Mouse (Mus musculus) midbrain, postnatal 0 days (tissue): ENCODE data around the gene Ess2. TPM values are rescaled to one million over a fixed set of nuclear protein-coding genes. Genes with fewer than 3 reads are reported as not detected.
A peak's percentile ranks its signal among the peaks of the same experiment; 100 is the strongest.

Experiments used
- ATAC-seq: fragments of 200-750 bp; cut with Nextera tagmentation; 2 replicates; pipeline ENCODE4 v1.8.0; 2017; ENCODE audit warnings: moderate number of reproducible peaks, mild to moderate bottlenecking, moderate TSS enrichment, moderate library complexity; ENCODE audit not compliant: low FRiP score
- DNase-seq: peaks from one replicate; pipeline ENCODE4 v3.0.0-alpha.2; 2015; ENCODE audit warnings: low spot score
- H3K27ac ChIP-seq: fragments of 300-500 bp; sonication (generic); 2 replicates; pipeline ENCODE4 v1.5.1; 2014; ENCODE audit warnings: low read depth, mild to moderate bottlenecking, low read length, mixed read lengths
- H3K27me3 ChIP-seq: fragments of 300-500 bp; sonication (generic); 2 replicates; pipeline ENCODE4 v1.6.1; 2014; ENCODE audit warnings: low read length, control low read depth, mixed read lengths; ENCODE audit not compliant: insufficient read depth
- H3K36me3 ChIP-seq: fragments of 300-500 bp; sonication (generic); 2 replicates; pipeline ENCODE4 v1.6.1; 2014; ENCODE audit warnings: low read length, control low read depth, mixed read lengths; ENCODE audit not compliant: insufficient read depth
- H3K4me1 ChIP-seq: fragments of 300-500 bp; sonication (generic); 2 replicates; pipeline ENCODE4 v1.6.1; 2014; ENCODE audit warnings: mild to moderate bottlenecking, control low read depth, antibody characterized with exemption, low read length, mixed read lengths; ENCODE audit not compliant: insufficient read depth
- H3K4me2 ChIP-seq: fragments of 300-500 bp; sonication (generic); 2 replicates; pipeline ENCODE4 v1.6.1; 2014; ENCODE audit warnings: low read depth, mild to moderate bottlenecking, low read length, mixed read lengths; ENCODE audit not compliant: poor library complexity, severe bottlenecking
- H3K4me3 ChIP-seq: fragments of 300-500 bp; sonication (generic); 2 replicates; pipeline ENCODE4 v1.5.1; 2014; ENCODE audit warnings: low read depth, mild to moderate bottlenecking, low read length, moderate library complexity
- H3K9ac ChIP-seq: fragments of 300-500 bp; sonication (generic); replicated peaks from 2 replicates; pipeline ENCODE4 v1.6.1; 2014; ENCODE audit warnings: mild to moderate bottlenecking, low read length, moderate library complexity, mixed read lengths; ENCODE audit not compliant: poor library complexity, severe bottlenecking
- H3K9me3 ChIP-seq: fragments of 300-500 bp; sonication (generic); 2 replicates; pipeline ENCODE4 v1.6.1; 2016; ENCODE audit warnings: low read length, control low read depth
- CTCF ChIP-seq: IDR thresholded peaks from 2 replicates; pipeline ENCODE4 v1.5.1; 2016; ENCODE audit warnings: antibody characterized with exemption, mild to moderate bottlenecking
- WGBS: fragments of 180-500 bp; shearing (Covaris S2); extraction: QIAGEN DNeasy Blood & Tissue Kit; methylation state at CpG from one replicate; pipeline ENCODE4 v1.1.7; 2014; 5-methylcytosine and 5-hydroxymethylcytosine counted together
- polyA plus RNA-seq: library from polyadenylated mRNA; unstranded; fragments of >200 nt; fragmentation: Nextera tagmentation; extraction: Ambion mirVana; gene quantifications from 2 replicates; pipeline ENCODE4 v1.2.1, GENCODE M21; 2015
- total RNA-seq: library from RNA; depleted of rRNA; stranded (reverse); fragments of >200 nt; gene quantifications from 2 replicates; pipeline ENCODE4 v1.2.3, GENCODE M21; 2014

Ess2 gene
- total and polyA plus RNA-seq, 2 experiments from 2014 or later, result 40.4 to 41.3 TPM

DNA sequence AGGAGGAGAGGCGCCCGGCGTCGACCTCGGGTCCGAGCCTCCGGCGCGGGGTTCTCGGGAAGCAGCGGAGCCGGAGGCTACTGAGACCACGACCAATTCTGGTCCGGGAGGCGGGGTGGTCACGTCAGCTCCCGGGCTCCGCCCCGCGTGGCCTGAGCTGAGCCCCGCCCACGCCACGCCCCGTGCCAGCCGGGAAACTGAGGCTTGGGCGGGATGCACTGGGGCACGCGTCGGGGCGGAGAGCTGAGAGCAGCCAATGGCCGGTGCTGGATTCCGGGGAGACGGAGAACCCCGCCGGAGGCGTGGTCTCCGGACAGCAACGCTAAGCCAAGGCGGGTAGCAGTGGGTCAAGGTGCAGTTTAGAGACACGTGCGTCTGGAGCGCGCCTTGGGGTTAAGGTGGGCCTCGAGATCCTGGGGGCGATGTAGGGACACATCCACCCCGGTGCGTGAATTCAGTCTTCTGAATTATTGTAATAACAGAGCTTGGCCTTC is 17.0 kb upstream of the Ess2 start, which contains the start of gene Slc25a1:
TSS of gene Slc25a1 (minus strand) at position 133 of the 494 bp plus-strand sequence.
- no peak for TF ChIP-seq CTCF
- Histone ChIP-seq H3K4me3 (peak within 1 kb of the TSS; percentile 87), H3K27ac (peak within 1 kb of the TSS; percentile 89), H3K4me1 (peaks cover 9% of the 10 kb centered on the region; the same call in 1 of the 2 replicates), H3K9me3 (no peaks in the 10 kb centered on the region), H3K4me2 (peak within 1 kb of the TSS; percentile 93), H3K9ac (peak within 1 kb of the TSS; percentile 92), H3K36me3 (peaks cover 19% of the 10 kb centered on the region), H3K27me3 (no peaks in the 10 kb centered on the region)
- ATAC-seq, result peak; percentile 77
- DNase-seq, result peak; percentile 73
- 1% methylated on average over 47 of the region's 47 CpGs for WGBS

DNA sequence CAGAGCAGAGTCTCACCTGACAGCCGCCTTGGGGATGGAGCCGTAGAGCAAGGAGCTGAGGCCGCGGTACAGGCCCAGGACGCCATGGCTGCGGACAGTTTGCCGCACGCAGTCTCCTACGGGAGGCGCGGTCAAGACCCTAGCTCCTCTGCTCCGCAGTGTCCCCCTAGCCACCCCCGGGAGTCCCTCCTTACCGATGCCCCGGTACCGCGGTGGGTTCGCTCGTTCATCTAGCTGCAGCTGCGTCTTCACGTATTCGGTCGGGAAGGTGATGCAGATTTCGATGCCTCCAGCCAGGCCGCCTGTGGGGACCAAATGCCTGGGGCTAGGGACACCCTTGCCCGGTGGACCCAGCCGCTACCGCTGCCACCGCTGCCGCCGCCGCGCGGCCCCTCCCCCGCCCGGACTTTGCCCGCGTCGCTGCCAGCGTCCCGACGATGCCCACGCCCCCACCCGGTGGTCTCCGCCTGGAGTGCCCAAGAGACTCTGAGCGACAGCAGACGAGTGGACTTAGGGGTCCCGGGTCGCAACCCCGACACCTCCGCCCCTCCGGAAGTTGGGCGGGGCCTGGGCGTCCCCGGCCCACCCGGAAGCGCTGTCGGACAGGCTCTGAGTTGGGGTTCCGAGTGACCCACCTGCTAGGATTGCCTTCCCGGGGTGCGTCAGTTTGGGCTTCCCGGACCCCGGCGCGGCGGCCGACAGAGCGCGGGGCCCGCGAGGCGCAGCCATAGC is 16.4 kb upstream of the Ess2 start:
- under 1% methylated on average over 64 of the region's 72 CpGs for WGBS
- Histone ChIP-seq H3K4me2 (peak overlapping the region; percentile 93), H3K9me3 (no peaks in the 10 kb centered on the region), H3K4me3 (peak overlapping the region; percentile 87), H3K9ac (peak overlapping the region; percentile 92), H3K4me1 (peaks cover 11% of the 10 kb centered on the region; the same call in 1 of the 2 replicates), H3K27me3 (no peaks in the 10 kb centered on the region), H3K27ac (peak overlapping the region; percentile 89), H3K36me3 (peaks cover 19% of the 10 kb centered on the region)
- peak; percentile 20 for DNase-seq
- ATAC-seq, result peak; percentile 45
- no peak for TF ChIP-seq CTCF

GRCm38 (mm10) chr16:17922163-17922538 is 11.0 kb upstream of the Ess2 start:
- TF ChIP-seq CTCF, result no peak
- Histone ChIP-seq H3K27ac (peak overlapping the region; percentile 89), H3K27me3 (peaks cover 6% of the 10 kb centered on the region; the same call in 1 of the 2 replicates), H3K9me3 (no peaks in the 10 kb centered on the region), H3K4me1 (peaks cover 17% of the 10 kb centered on the region; the same call in 1 of the 2 replicates), H3K36me3 (peaks cover 19% of the 10 kb centered on the region), H3K9ac (peak overlapping the region; percentile 81), H3K4me2 (peak overlapping the region; percentile 98), H3K4me3 (peak overlapping the region; percentile 59)
- DNase-seq (peak; percentile 29), ATAC-seq (0 out of 2 replicates have a peak, but pooled peaks have one; percentile 8)
- under 1% methylated on average over 14 of the region's 14 CpGs for WGBS

DNA sequence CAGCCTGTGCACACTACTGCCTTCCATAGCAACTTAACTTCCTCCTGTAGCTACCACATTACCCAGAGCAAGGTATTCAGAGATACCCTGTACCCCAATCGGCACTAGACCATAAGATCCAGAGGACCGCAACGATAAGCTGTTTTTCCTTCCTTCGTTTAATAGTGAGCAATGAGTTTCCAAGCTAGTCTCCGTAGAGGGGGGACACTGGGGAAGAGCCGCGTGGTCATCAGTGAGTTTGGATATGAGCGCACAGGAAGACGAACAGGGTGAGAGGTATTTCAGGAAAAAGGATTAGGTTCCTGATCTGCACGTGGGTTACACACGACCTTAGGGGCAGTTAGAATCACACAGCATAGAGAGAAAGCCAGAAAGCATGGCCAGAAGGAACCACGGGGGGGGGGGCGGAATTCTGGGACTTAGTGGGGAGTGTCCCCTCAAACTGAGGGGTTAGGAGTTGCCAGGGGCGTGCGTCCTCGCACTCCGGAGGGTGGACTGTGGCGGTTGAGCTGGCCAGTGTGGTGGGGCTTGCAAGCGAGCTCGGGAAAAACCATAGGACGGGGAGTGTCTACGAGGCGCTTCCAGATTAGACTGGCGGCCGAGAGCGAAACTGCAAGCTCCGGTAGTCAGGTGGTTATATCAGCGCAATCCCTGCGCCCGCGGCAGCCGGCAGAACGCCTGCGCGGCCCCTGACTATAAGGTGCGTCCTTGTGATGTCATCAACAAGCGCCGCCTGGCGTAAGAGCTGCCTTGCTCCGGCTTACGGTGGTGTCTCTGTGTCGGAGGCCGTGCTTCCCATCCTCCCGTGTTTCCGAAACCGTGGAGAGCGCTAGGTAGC is 10.4 kb upstream of the Ess2 start:
- peak; percentile 94 for ATAC-seq
- Histone ChIP-seq H3K4me2 (peak overlapping the region; percentile 98), H3K27ac (peak overlapping the region; percentile 89), H3K9me3 (no peaks in the 10 kb centered on the region), H3K4me1 (peaks cover 11% of the 10 kb centered on the region; the same call in 1 of the 2 replicates), H3K27me3 (peaks cover 9% of the 10 kb centered on the region), H3K4me3 (peak overlapping the region; percentile 59), H3K36me3 (peaks cover 19% of the 10 kb centered on the region), H3K9ac (peak overlapping the region; percentile 81)
- 1% methylated on average over 47 of the region's 47 CpGs for WGBS
- peak; percentile 75 for TF ChIP-seq CTCF
- DNase-seq, result peak; percentile 99

DNA sequence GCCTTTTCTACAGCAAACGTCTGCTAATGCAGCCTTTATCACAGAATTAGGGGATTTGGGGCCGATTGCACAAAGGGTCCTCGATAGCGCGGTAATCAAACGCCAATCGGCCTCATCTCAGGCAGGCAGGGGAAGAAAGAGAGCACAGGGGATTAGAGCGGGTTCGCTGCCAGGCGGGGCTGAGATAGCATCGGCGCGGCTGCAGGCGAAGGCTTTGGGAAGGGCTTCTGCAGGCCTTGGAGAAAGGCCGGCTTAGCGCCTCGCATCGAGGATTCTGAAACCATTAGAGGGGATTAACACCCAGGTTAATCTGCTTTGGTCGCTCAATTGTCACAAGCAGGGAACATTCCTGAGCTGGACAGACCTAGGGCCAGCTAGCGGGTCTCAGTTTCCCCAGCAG is 9.4 kb upstream of the Ess2 start:
- H3K27me3 ChIP-seq, result peaks cover 19% of the 10 kb centered on the region
- DNase-seq, result no peak
- no peak overlapping the region for H3K4me3 ChIP-seq
- H3K4me2 ChIP-seq, result peak overlapping the region; percentile 98; the same call in 1 of the 2 replicates
- 5% methylated on average over 20 of the region's 20 CpGs for WGBS
- H3K27ac ChIP-seq, result 0 out of 2 replicates have a peak overlapping the region, but pooled peaks have one; percentile 77
- TF ChIP-seq CTCF, result no peak
- H3K36me3 ChIP-seq, result peaks cover 10% of the 10 kb centered on the region
- H3K4me1 ChIP-seq, result peaks cover 8% of the 10 kb centered on the region; the same call in 1 of the 2 replicates
- no peaks in the 10 kb centered on the region for H3K9me3 ChIP-seq
- no peak overlapping the region; the same call in 1 of the 2 replicates for H3K9ac ChIP-seq
- ATAC-seq, result no peak
